Mouse (Mus musculus) left cerebral cortex, postnatal 14 days (tissue): Measurements from ENCODE around the gene Gpn1. TPM values are rescaled to one million over a fixed set of nuclear protein-coding genes. Genes with fewer than 3 reads are reported as not detected.

Experiments used
- DNase-seq, 2 experiments: peaks; one replicate each; pipeline ENCODE4 v3.0.0; 2021 to 2022; ENCODE audit warnings: low spot score in 2 of 2, mixed read lengths in 1 of 2
- intact Hi-C: fragments of 180-260 bp; cut with DNase I; formaldehyde crosslinking; loops from one replicate; pipeline ENCODE4 v1.15.1; 2025
- long read RNA-seq, 2 experiments: library from polyadenylated mRNA; stranded (forward); transcript quantifications; one replicate each; pipeline ENCODE4 v2.0.0; 2021
- total RNA-seq, 2 experiments: library from RNA; stranded (reverse); gene quantifications; 2 replicates each; pipeline ENCODE4 v1.2.3; 2021

Gpn1 gene
- total RNA-seq = 10 to 100 TPM; 31.9 to 32.6 TPM
- long read RNA-seq, experiment 1, transcript Gpn1-201 (14 exons, 3,144 nt) = major isoform, 80 of 97 reads
- long read RNA-seq, experiment 1, partial matches to known transcripts = 2 of 97 reads
- long read RNA-seq, experiment 1, other reads (novel, unspliced or antisense) = 15 of 97 reads
- long read RNA-seq, experiment 2, transcript Gpn1-201 (14 exons, 3,144 nt) = major isoform, 53 of 72 reads
- long read RNA-seq, experiment 2, partial matches to known transcripts = 1 of 72 reads
- long read RNA-seq, experiment 2, other reads (novel, unspliced or antisense) = 17 of 72 reads

- intact Hi-C loops = no loop called here
- DNase-seq = peak; percentile 93
Observed at GRCm38 (mm10) chr5:31494513-31495297, at the start of gene Gpn1. Gene Gpn1, plus strand, starts transcription at chr5:31494741.

- intact Hi-C loops = loop anchor here (5.0 kb wide), 1 partner anchor 154 kb away; the partner anchor contains the start of genes Fndc4 and Gckr
Observed at GRCm38 (mm10) chr5:31451336-31451735, 43.2 kb upstream of the Gpn1 start.

GRCm38 (mm10) chr5:31451878-31452561 lies 42.5 kb upstream of the Gpn1 start, which contains the start of gene Zfp512:
Gene Zfp512, plus strand, starts transcription at chr5:31452431.
- intact Hi-C loops = loop anchor here (5.0 kb wide), 1 partner anchor 155 kb away; the partner anchor contains the start of genes Fndc4 and Gckr

More at GRCm38 (mm10) chr5:31451336-31451735, 43.2 kb upstream of the Gpn1 start:
- DNase-seq = no peak

GRCm38 (mm10) chr5:31452562-31452878 lies 42.0 kb upstream of the Gpn1 start:
- no peak for DNase-seq
- intact Hi-C loops = loop anchor here (5.0 kb wide), 1 partner anchor 155 kb away; the partner anchor contains the start of genes Fndc4 and Gckr

More at GRCm38 (mm10) chr5:31451878-31452561, 42.5 kb upstream of the Gpn1 start, which contains the start of gene Zfp512:
- DNase-seq = peak; percentile 92 to 95

- DNase-seq = no peak
- intact Hi-C loops = loop anchor here (5.0 kb wide), 1 partner anchor 156 kb away; the partner anchor contains the start of genes Fndc4 and Gckr
Observed at GRCm38 (mm10) chr5:31452886-31453410, 41.6 kb upstream of the Gpn1 start.

- intact Hi-C loops = no loop called here
- DNase-seq = no peak
Observed at GRCm38 (mm10) chr5:31467798-31468197, 26.7 kb upstream of the Gpn1 start.

- intact Hi-C loops = loop anchor here (10.0 kb wide), 1 partner anchor 185 kb away; no protein-coding TSS in a partner anchor
- no peak for DNase-seq
Observed at GRCm38 (mm10) chr5:31469711-31470110, 24.8 kb upstream of the Gpn1 start.

- intact Hi-C loops = loop anchor here (10.0 kb wide), 1 partner anchor 186 kb away; no protein-coding TSS in a partner anchor
- peak; percentile 52 to 63 for DNase-seq
Observed at GRCm38 (mm10) chr5:31470334-31470733, 24.2 kb upstream of the Gpn1 start.

GRCm38 (mm10) chr5:31480536-31480935 lies 14.0 kb upstream of the Gpn1 start:
- intact Hi-C loops = no loop called here
- DNase-seq = no peak

- intact Hi-C loops = no loop called here
- DNase-seq = no peak
Observed at GRCm38 (mm10) chr5:31485440-31485839, 9.1 kb upstream of the Gpn1 start, which contains the start of gene 4930548H24Rik. Gene 4930548H24Rik, plus strand, starts transcription at chr5:31485740.

GRCm38 (mm10) chr5:31487889-31488288 lies 6.7 kb upstream of the Gpn1 start:
- intact Hi-C loops = no loop called here
- DNase-seq = no peak

- no peak for DNase-seq
- intact Hi-C loops = no loop called here
Observed at GRCm38 (mm10) chr5:31489116-31489769, 5.3 kb upstream of the Gpn1 start.

- intact Hi-C loops = no loop called here
- no peak for DNase-seq
Observed at GRCm38 (mm10) chr5:31492031-31492430, 2.5 kb upstream of the Gpn1 start.

GRCm38 (mm10) chr5:31504843-31505242 lies 10.3 kb downstream of the Gpn1 start:
- intact Hi-C loops = no loop called here
- no peak for DNase-seq

- intact Hi-C loops = no loop called here
- peak in 1 of 2 experiments; percentile 13 for DNase-seq
Observed at GRCm38 (mm10) chr5:31512481-31512880, 17.9 kb downstream of the Gpn1 start.

GRCm38 (mm10) chr5:31520556-31520955 lies 26.0 kb downstream of the Gpn1 start:
- no peak for DNase-seq
- intact Hi-C loops = no loop called here

- peak; percentile 74 for DNase-seq
- intact Hi-C loops = no loop called here
Observed at GRCm38 (mm10) chr5:31526354-31527116, 32.0 kb downstream of the Gpn1 start, which contains the start of gene Slc4a1ap. Gene Slc4a1ap, plus strand, starts transcription at chr5:31526995.

- intact Hi-C loops = no loop called here
- DNase-seq = no peak
Observed at GRCm38 (mm10) chr5:31527117-31527680, 32.7 kb downstream of the Gpn1 start.
